Mouse (Mus musculus) kidney, embryonic 16.5 days (tissue): ENCODE measurements around the gene Dnajb3. TPM values are rescaled to one million over a fixed set of nuclear protein-coding genes. Genes with fewer than 3 reads are reported as not detected.
A peak's percentile ranks its signal among the peaks of the same experiment; 100 is the strongest.

Experiments
- ATAC-seq: fragments of 200-750 bp; cut with Nextera tagmentation; 2 replicates; pipeline ENCODE4 v1.8.0; 2017; ENCODE audit warnings: moderate TSS enrichment; ENCODE audit not compliant: low FRiP score, low TSS enrichment
- H3K27ac ChIP-seq: fragments of 300-500 bp; sonication (generic); 2 replicates; pipeline ENCODE4 v1.5.1; 2014; ENCODE audit warnings: low read length
- H3K27me3 ChIP-seq: fragments of 300-500 bp; sonication (generic); 2 replicates; pipeline ENCODE4 v1.6.1; 2014; ENCODE audit warnings: low read length, control low read depth, mixed read lengths; ENCODE audit not compliant: insufficient read depth
- H3K36me3 ChIP-seq: fragments of 300-500 bp; sonication (generic); 2 replicates; pipeline ENCODE4 v1.6.1; 2014; ENCODE audit warnings: low read length, control low read depth, mixed read lengths; ENCODE audit not compliant: insufficient read depth
- H3K4me1 ChIP-seq: fragments of 300-500 bp; sonication (generic); 2 replicates; pipeline ENCODE4 v1.6.1; 2014; ENCODE audit warnings: low read length, control low read depth, mixed read lengths; ENCODE audit not compliant: insufficient read depth
- H3K4me2 ChIP-seq: fragments of 300-500 bp; sonication (generic); replicated peaks from 2 replicates; pipeline ENCODE4 v1.6.1; 2014; ENCODE audit warnings: low read depth, low read length
- H3K4me3 ChIP-seq: fragments of 300-500 bp; sonication (generic); 2 replicates; pipeline ENCODE4 v1.5.1; 2014; ENCODE audit warnings: mild to moderate bottlenecking, low read length
- H3K9ac ChIP-seq: fragments of 300-500 bp; sonication (generic); replicated peaks from 2 replicates; pipeline ENCODE4 v1.6.1; 2014; ENCODE audit warnings: low read length
- H3K9me3 ChIP-seq: fragments of 300-500 bp; sonication (generic); 2 replicates; pipeline ENCODE4 v1.6.1; 2016; ENCODE audit warnings: low read length, control low read depth
- WGBS: fragments of 180-500 bp; shearing (Covaris S2); extraction: QIAGEN DNeasy Blood & Tissue Kit; methylation state at CpG from one replicate; pipeline ENCODE4 v1.1.7; 2014; 5-methylcytosine and 5-hydroxymethylcytosine counted together
- polyA plus RNA-seq: library from polyadenylated mRNA; unstranded; fragments of >200 nt; fragmentation: Nextera tagmentation; extraction: Ambion mirVana; gene quantifications from 2 replicates; pipeline ENCODE4 v1.2.1, GENCODE M21; 2015

Gene Dnajb3
- polyA plus RNA-seq, 1 experiment from 2014 or later, result 11.2 TPM

- no peaks in the 10 kb centered on the region for H3K4me1 ChIP-seq
- peaks cover 93% of the 10 kb centered on the region for H3K9me3 ChIP-seq
- no peaks in the 10 kb centered on the region for H3K27me3 ChIP-seq
- H3K4me3 ChIP-seq, result no peak overlapping the region
- H3K4me2 ChIP-seq, result no peak overlapping the region
- no peak for ATAC-seq
- 65% methylated on average over 5 of the region's 5 CpGs for WGBS
- no peaks in the 10 kb centered on the region for H3K36me3 ChIP-seq
- H3K27ac ChIP-seq, result no peak overlapping the region
- no peak overlapping the region for H3K9ac ChIP-seq
These were observed 38.3 kb upstream of the Dnajb3 start for GRCm38 (mm10) chr1:88243861-88244260.

- no peak for ATAC-seq
These were observed 35.0 kb upstream of the Dnajb3 start for GRCm38 (mm10) chr1:88240579-88240978.

DNA sequence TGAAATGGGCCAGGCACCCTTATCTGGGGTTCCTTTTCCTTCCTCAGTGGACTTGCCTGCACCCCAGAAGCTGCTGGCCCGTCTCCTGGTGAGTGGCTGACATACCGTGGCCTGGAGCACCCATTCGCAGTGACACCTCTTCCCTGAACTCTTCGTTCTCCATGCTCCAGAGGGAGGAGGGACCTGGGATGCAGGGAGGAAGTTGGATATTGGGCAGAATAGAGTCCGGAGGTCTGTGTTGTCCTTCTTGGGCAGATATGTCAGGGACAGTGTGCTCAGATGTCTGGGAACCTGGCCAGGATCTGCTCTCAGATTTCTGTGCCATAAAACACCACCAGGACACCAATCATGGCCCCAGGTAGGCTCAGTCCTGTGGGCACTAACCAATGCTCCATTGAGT is 34.5 kb upstream of the Dnajb3 start:
- Histone ChIP-seq H3K9me3 (peaks cover 90% of the 10 kb centered on the region), H3K27me3 (no peaks in the 10 kb centered on the region), H3K36me3 (no peaks in the 10 kb centered on the region), H3K9ac (no peak overlapping the region), H3K4me2 (no peak overlapping the region), H3K27ac (no peak overlapping the region), H3K4me1 (no peaks in the 10 kb centered on the region), H3K4me3 (no peak overlapping the region)
- ATAC-seq, result no peak
- WGBS, result 74% methylated on average over 5 of the region's 5 CpGs

More at GRCm38 (mm10) chr1:88240579-88240978, 35.0 kb upstream of the Dnajb3 start:
- Histone ChIP-seq H3K27ac (no peak overlapping the region), H3K4me3 (no peak overlapping the region), H3K27me3 (no peaks in the 10 kb centered on the region), H3K9me3 (peaks cover 90% of the 10 kb centered on the region), H3K9ac (no peak overlapping the region), H3K4me1 (no peaks in the 10 kb centered on the region), H3K4me2 (no peak overlapping the region), H3K36me3 (no peaks in the 10 kb centered on the region)
- WGBS, result 74% methylated on average over 4 of the region's 4 CpGs

GRCm38 (mm10) chr1:88238771-88239170 is 33.2 kb upstream of the Dnajb3 start:
- no peak overlapping the region for H3K27ac ChIP-seq
- peaks cover 90% of the 10 kb centered on the region for H3K9me3 ChIP-seq
- H3K27me3 ChIP-seq, result no peaks in the 10 kb centered on the region
- ATAC-seq, result no peak
- H3K9ac ChIP-seq, result no peak overlapping the region
- H3K4me1 ChIP-seq, result no peaks in the 10 kb centered on the region
- H3K4me2 ChIP-seq, result no peak overlapping the region
- WGBS, result 72% methylated on average over 6 of the region's 6 CpGs
- no peak overlapping the region for H3K4me3 ChIP-seq
- no peaks in the 10 kb centered on the region for H3K36me3 ChIP-seq

DNA sequence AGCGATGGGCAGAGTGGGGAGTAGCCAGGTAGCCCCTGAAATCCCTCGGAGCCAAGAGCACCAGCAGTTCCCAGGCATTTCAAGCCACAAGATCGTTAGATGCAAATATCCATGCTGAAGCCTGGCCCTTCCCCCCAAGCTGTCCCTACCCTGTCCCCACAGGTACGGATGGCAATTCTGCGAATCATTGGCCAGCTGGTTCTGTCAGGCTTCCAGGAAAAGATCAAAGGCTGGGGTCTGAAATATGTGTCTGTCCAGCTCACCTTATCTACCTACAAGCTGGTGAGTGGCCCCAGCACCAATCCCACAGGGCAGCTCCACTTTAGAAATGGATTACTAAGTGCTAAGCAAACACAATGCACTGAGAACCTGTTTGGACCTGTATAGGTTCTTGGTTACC is 31.7 kb upstream of the Dnajb3 start:
- ATAC-seq, result no peak
- no peak overlapping the region for H3K27ac ChIP-seq
- H3K9me3 ChIP-seq, result peaks cover 92% of the 10 kb centered on the region
- no peak overlapping the region for H3K4me2 ChIP-seq
- 80% methylated on average over 5 of the region's 5 CpGs for WGBS
- no peaks in the 10 kb centered on the region for H3K4me1 ChIP-seq
- no peak overlapping the region for H3K9ac ChIP-seq
- H3K4me3 ChIP-seq, result no peak overlapping the region
- H3K36me3 ChIP-seq, result no peaks in the 10 kb centered on the region
- H3K27me3 ChIP-seq, result no peaks in the 10 kb centered on the region

GRCm38 (mm10) chr1:88235894-88236415 is 30.4 kb upstream of the Dnajb3 start:
- Histone ChIP-seq H3K4me2 (no peak overlapping the region), H3K27ac (no peak overlapping the region), H3K27me3 (no peaks in the 10 kb centered on the region), H3K4me3 (no peak overlapping the region), H3K4me1 (no peaks in the 10 kb centered on the region), H3K9me3 (peaks cover 97% of the 10 kb centered on the region), H3K9ac (no peak overlapping the region), H3K36me3 (no peaks in the 10 kb centered on the region)
- 54% methylated on average over 4 of the region's 4 CpGs for WGBS
- peak; percentile 44; the same call in 1 of the 2 replicates for ATAC-seq

DNA sequence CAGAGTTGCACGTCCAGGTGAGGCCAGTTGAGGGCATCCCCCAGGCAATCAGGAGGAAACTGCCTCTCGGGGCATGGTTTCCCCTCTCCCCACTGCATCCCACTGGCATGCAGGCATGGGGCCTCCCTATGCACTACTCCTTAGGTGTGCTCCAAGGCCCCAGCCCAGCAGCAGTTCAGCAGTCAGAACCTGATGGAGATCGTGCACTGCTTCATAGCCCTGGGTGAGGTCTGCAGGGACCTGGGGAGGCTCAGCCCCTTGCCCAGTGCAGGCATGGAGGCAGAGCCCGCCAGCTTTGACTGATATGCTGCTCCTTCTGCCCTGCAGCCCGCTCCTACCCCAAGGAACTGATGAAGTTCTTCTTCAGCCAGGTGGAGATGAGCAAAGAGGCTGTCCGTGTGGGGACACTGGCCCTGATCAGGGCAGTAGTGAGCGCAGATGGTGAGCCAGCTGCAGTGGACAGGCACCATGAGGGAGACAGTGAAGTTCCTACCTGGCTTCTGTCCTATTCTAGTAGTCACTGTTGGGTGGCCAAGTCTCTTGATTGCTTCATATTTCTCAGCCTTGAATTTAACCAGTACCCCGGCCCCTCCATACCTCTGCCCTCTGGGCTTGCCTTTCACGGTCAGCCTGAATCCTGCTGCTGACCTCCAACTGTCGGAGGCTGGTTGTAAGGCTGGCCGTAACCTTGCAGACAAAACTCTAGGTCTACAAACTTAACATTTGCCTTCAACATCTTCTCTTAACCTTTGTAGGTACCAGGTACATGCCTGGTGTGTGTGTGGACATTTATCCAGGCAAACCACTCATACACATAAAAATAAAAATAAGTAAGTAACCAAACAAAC is 29.7 kb upstream of the Dnajb3 start:
- no peak overlapping the region for H3K4me3 ChIP-seq
- WGBS, result 65% methylated on average over 11 of the region's 11 CpGs
- H3K4me2 ChIP-seq, result no peak overlapping the region
- H3K4me1 ChIP-seq, result no peaks in the 10 kb centered on the region
- no peaks in the 10 kb centered on the region for H3K27me3 ChIP-seq
- peak; percentile 6; the same call in 1 of the 2 replicates for ATAC-seq
- no peak overlapping the region for H3K27ac ChIP-seq
- H3K9ac ChIP-seq, result no peak overlapping the region
- no peaks in the 10 kb centered on the region for H3K36me3 ChIP-seq
- H3K9me3 ChIP-seq, result peaks cover 97% of the 10 kb centered on the region

GRCm38 (mm10) chr1:88234646-88235045 is 29.1 kb upstream of the Dnajb3 start:
- no peak overlapping the region for H3K27ac ChIP-seq
- no peak for ATAC-seq
- H3K4me2 ChIP-seq, result no peak overlapping the region
- no peak overlapping the region for H3K9ac ChIP-seq
- H3K9me3 ChIP-seq, result peaks cover 97% of the 10 kb centered on the region
- H3K27me3 ChIP-seq, result no peaks in the 10 kb centered on the region
- 43% methylated on average over 5 of the region's 5 CpGs for WGBS
- H3K4me1 ChIP-seq, result no peaks in the 10 kb centered on the region
- no peak overlapping the region for H3K4me3 ChIP-seq
- H3K36me3 ChIP-seq, result no peaks in the 10 kb centered on the region

GRCm38 (mm10) chr1:88234248-88234610 is 28.6 kb upstream of the Dnajb3 start:
- no peak overlapping the region for H3K9ac ChIP-seq
- ATAC-seq, result no peak
- WGBS, result 67% methylated on average over 4 of the region's 4 CpGs
- no peak overlapping the region for H3K4me3 ChIP-seq
- H3K4me1 ChIP-seq, result no peaks in the 10 kb centered on the region
- H3K9me3 ChIP-seq, result peaks cover 97% of the 10 kb centered on the region
- H3K36me3 ChIP-seq, result no peaks in the 10 kb centered on the region
- H3K27me3 ChIP-seq, result no peaks in the 10 kb centered on the region
- no peak overlapping the region for H3K27ac ChIP-seq
- H3K4me2 ChIP-seq, result no peak overlapping the region
